Mouse (Mus musculus): ENCODE data around the gene Cmah. TPM values are rescaled to one million over a fixed set of nuclear protein-coding genes. Genes with fewer than 3 reads are reported as not detected.

Gene Cmah
- total RNA-seq, 2 experiments from 2014 or later = 0.30 to 0.45 TPM

DNA sequence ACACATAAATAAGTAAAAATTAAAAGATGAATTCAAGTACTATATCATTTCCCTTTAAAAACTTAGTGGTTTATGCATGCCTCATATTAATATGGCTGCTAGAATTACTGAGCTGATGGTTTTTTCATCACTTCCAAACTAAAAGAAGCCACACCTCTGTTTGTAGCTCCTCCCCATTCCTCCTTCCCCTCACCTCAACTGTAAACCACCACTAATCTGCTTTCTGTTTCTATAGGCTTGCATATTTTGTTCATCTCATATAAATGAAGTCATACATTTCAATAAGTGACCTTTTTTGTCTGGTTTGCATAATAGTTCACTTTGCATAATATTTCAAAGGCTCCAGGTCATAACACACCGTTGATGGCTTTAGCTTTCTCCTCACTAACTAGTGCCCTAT is 197.3 kb downstream of the Cmah start:
- DNase-seq (ENCODE audit: low spot score in 2 of 2) = no peak
- intact Hi-C loops (cut with DNase I) = loop anchor here (5.0 kb wide), 1 partner anchor 88 kb away; no protein-coding TSS in a partner anchor

DNA sequence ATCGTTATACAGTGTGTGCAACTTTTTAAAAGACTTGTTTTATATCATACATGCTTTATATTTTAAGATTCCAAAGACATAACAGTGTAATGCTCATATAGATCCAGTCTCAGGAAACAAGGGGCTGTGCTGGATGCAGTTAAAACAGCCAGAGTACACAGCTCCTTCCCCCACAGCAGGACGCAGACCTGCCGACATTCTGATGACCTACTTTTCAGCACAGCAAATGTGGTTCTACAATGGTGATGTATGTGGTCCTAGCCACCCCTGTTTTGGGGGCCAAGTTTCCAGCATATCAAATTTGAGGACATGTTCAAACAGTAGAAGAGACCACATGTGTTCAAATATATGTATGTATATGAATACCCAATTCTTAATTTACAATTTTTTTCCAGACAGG is 198.3 kb downstream of the Cmah start:
- intact Hi-C loops (cut with DNase I) = no loop called here
- no peak for DNase-seq (ENCODE audit: low spot score in 2 of 2)

DNA sequence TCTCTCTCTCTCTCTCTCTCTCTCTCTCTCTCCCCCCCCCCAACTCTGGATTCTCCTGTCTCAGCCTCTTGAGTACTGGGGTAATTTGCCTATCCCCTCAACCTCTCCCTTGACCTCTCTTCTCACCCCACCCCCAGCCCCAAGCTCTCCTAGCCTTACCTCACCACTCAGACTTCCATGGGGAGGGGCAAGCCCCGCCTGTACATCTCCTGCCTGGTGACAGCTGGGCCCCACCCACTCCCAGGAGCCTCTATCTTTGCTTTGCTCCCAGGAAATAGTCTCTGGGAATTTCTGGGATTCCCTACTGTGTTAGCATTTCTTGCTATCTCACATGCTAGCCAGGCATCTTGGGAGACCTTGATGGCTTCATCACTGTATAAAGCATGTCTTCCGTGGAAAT is 199.7 kb downstream of the Cmah start:
- intact Hi-C loops (cut with DNase I) = no loop called here
- DNase-seq (ENCODE audit: low spot score in 2 of 2) = no peak

Other genes with a start within 250 kb of the Cmah start
- 10 to 100 TPM; 25.3 to 33.3 TPM for gene Carmil1, start 46.6 kb upstream of the Cmah start, total RNA-seq (2021)

All from left cerebral cortex, postnatal 36 days (tissue).